Mouse (Mus musculus): ENCODE data around the gene Cyp2j12.
"Not testable (repeated sequence)": the region's sequence is repeated elsewhere in the genome, so short reads cannot be mapped to it uniquely, and the experiment has no call there.

The Cyp2j12 gene

GRCm38 (mm10) chr4:96140732-96141467 is at the start of gene Cyp2j12:
Gene Cyp2j12 (minus strand): TSS chr4:96141152.
- DNase-seq (ENCODE audit: inconsistent age in 2 of 2, low spot score in 1 of 2) = no peak

GRCm38 (mm10) chr4:96189321-96189720 is 48.4 kb upstream of the Cyp2j12 start:
- DNase-seq (ENCODE audit: inconsistent age in 2 of 2, low spot score in 1 of 2) = not testable (repeated sequence)

GRCm38 (mm10) chr4:96188671-96189070 is 47.7 kb upstream of the Cyp2j12 start:
- not testable (repeated sequence) for DNase-seq (ENCODE audit: inconsistent age in 2 of 2, low spot score in 1 of 2)

GRCm38 (mm10) chr4:96188146-96188545 is 47.2 kb upstream of the Cyp2j12 start:
- DNase-seq (ENCODE audit: inconsistent age in 2 of 2, low spot score in 1 of 2) = not testable (repeated sequence)

GRCm38 (mm10) chr4:96184716-96185115 is 43.8 kb upstream of the Cyp2j12 start:
- not testable (repeated sequence) for DNase-seq (ENCODE audit: inconsistent age in 2 of 2, low spot score in 1 of 2)

- DNase-seq (ENCODE audit: inconsistent age in 2 of 2, low spot score in 1 of 2) = peak in 1 of 2 experiments; percentile 35
Observed at GRCm38 (mm10) chr4:96162839-96163238, 21.9 kb upstream of the Cyp2j12 start.

- no peak for DNase-seq (ENCODE audit: inconsistent age in 2 of 2, low spot score in 1 of 2)
Observed at GRCm38 (mm10) chr4:96161575-96161974, 20.6 kb upstream of the Cyp2j12 start.

GRCm38 (mm10) chr4:96139226-96139625 is 1.7 kb downstream of the Cyp2j12 start:
- no peak for DNase-seq (ENCODE audit: inconsistent age in 2 of 2, low spot score in 1 of 2)

GRCm38 (mm10) chr4:96134246-96134645 is 6.7 kb downstream of the Cyp2j12 start:
- no peak for DNase-seq (ENCODE audit: inconsistent age in 2 of 2, low spot score in 1 of 2)

- no peak for DNase-seq (ENCODE audit: inconsistent age in 2 of 2, low spot score in 1 of 2)
Observed at GRCm38 (mm10) chr4:96096841-96097240, 44.1 kb downstream of the Cyp2j12 start.

GRCm38 (mm10) chr4:96091869-96092268 is 49.1 kb downstream of the Cyp2j12 start:
- peak in 1 of 2 experiments; percentile 27 for DNase-seq (ENCODE audit: inconsistent age in 2 of 2, low spot score in 1 of 2)

- not testable (repeated sequence) for DNase-seq (ENCODE audit: inconsistent age in 2 of 2, low spot score in 1 of 2)
Observed at GRCm38 (mm10) chr4:96089356-96090048, 51.5 kb downstream of the Cyp2j12 start.

- DNase-seq (ENCODE audit: inconsistent age in 2 of 2, low spot score in 1 of 2) = no peak
Observed at GRCm38 (mm10) chr4:96078308-96078707, 62.6 kb downstream of the Cyp2j12 start.

GRCm38 (mm10) chr4:96077261-96078125 is 63.5 kb downstream of the Cyp2j12 start, which contains the start of gene Cyp2j13:
Gene Cyp2j13 (minus strand): TSS chr4:96077546.
- peak; percentile 23 to 29 for DNase-seq (ENCODE audit: inconsistent age in 2 of 2, low spot score in 1 of 2)

- DNase-seq (ENCODE audit: inconsistent age in 2 of 2, low spot score in 1 of 2) = no peak
Observed at GRCm38 (mm10) chr4:96062045-96062444, 78.9 kb downstream of the Cyp2j12 start.

- DNase-seq (ENCODE audit: inconsistent age in 2 of 2, low spot score in 1 of 2) = no peak
Observed at GRCm38 (mm10) chr4:96060106-96060505, 80.8 kb downstream of the Cyp2j12 start.
